Mouse (Mus musculus) lung, embryonic 16.5 days (tissue): Measurements from ENCODE around the gene Lin28b. TPM values are rescaled to one million over a fixed set of nuclear protein-coding genes. Genes with fewer than 3 reads are reported as not detected.

Source experiments
- ATAC-seq: fragments of 200-750 bp; cut with Nextera tagmentation; 2 replicates; pipeline ENCODE4 v1.8.0; 2017; ENCODE audit warnings: low read depth, mild to moderate bottlenecking, moderate library complexity
- H3K27ac ChIP-seq: fragments of 300-500 bp; sonication (generic); 2 replicates; pipeline ENCODE4 v1.5.1; 2014; ENCODE audit warnings: mild to moderate bottlenecking, control low read depth, low read length
- H3K27me3 ChIP-seq: fragments of 300-500 bp; sonication (generic); 2 replicates; pipeline ENCODE4 v1.6.1; 2014; ENCODE audit warnings: low read depth, low read length, mixed read lengths; ENCODE audit not compliant: control insufficient read depth, insufficient read depth
- H3K36me3 ChIP-seq: fragments of 300-500 bp; sonication (generic); 2 replicates; pipeline ENCODE4 v1.6.1; 2014; ENCODE audit warnings: low read length; ENCODE audit not compliant: control insufficient read depth, insufficient read depth
- H3K4me1 ChIP-seq: fragments of 300-500 bp; sonication (generic); replicated peaks from 2 replicates; pipeline ENCODE4 v1.6.1; 2014; ENCODE audit warnings: low read length, mixed read lengths; ENCODE audit not compliant: control insufficient read depth, insufficient read depth
- H3K4me2 ChIP-seq: fragments of 300-500 bp; sonication (generic); 2 replicates; pipeline ENCODE4 v1.6.1; 2014; ENCODE audit warnings: low read depth, low read length, control low read depth
- H3K4me3 ChIP-seq: fragments of 300-500 bp; sonication (generic); 2 replicates; pipeline ENCODE4 v1.5.1; 2014; ENCODE audit warnings: mild to moderate bottlenecking, low read length, control low read depth
- H3K9ac ChIP-seq: fragments of 300-500 bp; sonication (generic); 2 replicates; pipeline ENCODE4 v1.6.1; 2014; ENCODE audit warnings: low read length, control low read depth
- H3K9me3 ChIP-seq: fragments of 300-500 bp; sonication (generic); 2 replicates; pipeline ENCODE4 v1.6.1; 2016; ENCODE audit warnings: low read length; ENCODE audit not compliant: control insufficient read depth
- WGBS: fragments of 180-500 bp; shearing (Covaris S2); extraction: QIAGEN DNeasy Blood & Tissue Kit; methylation state at CpG from one replicate; pipeline ENCODE4 v1.1.7; 2014; 5-methylcytosine and 5-hydroxymethylcytosine counted together
- polyA plus RNA-seq: library from polyadenylated mRNA; unstranded; fragments of >200 nt; fragmentation: Nextera tagmentation; extraction: Ambion mirVana; gene quantifications from 2 replicates; pipeline ENCODE4 v1.2.1, GENCODE M21; 2015

The Lin28b gene
- polyA plus RNA-seq, 1 experiment from 2014 or later: 0.48 TPM

- peak overlapping the region; percentile 19 for H3K4me3 ChIP-seq
Observed at GRCm38 (mm10) chr10:45446215-45446614, 40.0 kb downstream of the Lin28b start.

GRCm38 (mm10) chr10:45422372-45422771, 63.8 kb downstream of the Lin28b start:
- no peak overlapping the region for H3K9ac ChIP-seq
- H3K27me3 ChIP-seq: no peaks in the 10 kb centered on the region
- H3K4me1 ChIP-seq: no peaks in the 10 kb centered on the region
- H3K4me2 ChIP-seq: no peak overlapping the region
- H3K9me3 ChIP-seq: no peaks in the 10 kb centered on the region
- ATAC-seq: no peak
- WGBS: 72% methylated on average over 1 of the region's 1 CpGs
- no peaks in the 10 kb centered on the region for H3K36me3 ChIP-seq
- H3K27ac ChIP-seq: no peak overlapping the region
- H3K4me3 ChIP-seq: no peak overlapping the region

More at GRCm38 (mm10) chr10:45446215-45446614, 40.0 kb downstream of the Lin28b start:
- H3K4me1 ChIP-seq: no peaks in the 10 kb centered on the region; the same call in 1 of the 2 replicates
- no peaks in the 10 kb centered on the region for H3K9me3 ChIP-seq
- no peaks in the 10 kb centered on the region for H3K36me3 ChIP-seq
- no peak for ATAC-seq
- H3K27me3 ChIP-seq: no peaks in the 10 kb centered on the region
- 0 out of 2 replicates have a peak overlapping the region, but pooled peaks have one; percentile 15 for H3K9ac ChIP-seq
- H3K27ac ChIP-seq: no peak overlapping the region
- 4% methylated on average over 8 of the region's 8 CpGs for WGBS
- H3K4me2 ChIP-seq: peak overlapping the region; percentile 40

GRCm38 (mm10) chr10:45412144-45412543, 74.1 kb downstream of the Lin28b start:
- no peaks in the 10 kb centered on the region for H3K9me3 ChIP-seq
- no peak overlapping the region for H3K4me2 ChIP-seq
- H3K4me1 ChIP-seq: no peaks in the 10 kb centered on the region
- H3K27ac ChIP-seq: no peak overlapping the region
- H3K9ac ChIP-seq: no peak overlapping the region
- H3K4me3 ChIP-seq: no peak overlapping the region
- ATAC-seq: no peak
- no peaks in the 10 kb centered on the region for H3K36me3 ChIP-seq
- WGBS: 78% methylated on average over 5 of the region's 5 CpGs
- no peaks in the 10 kb centered on the region for H3K27me3 ChIP-seq

GRCm38 (mm10) chr10:45411741-45412140, 74.5 kb downstream of the Lin28b start:
- no peak overlapping the region for H3K27ac ChIP-seq
- H3K9me3 ChIP-seq: no peaks in the 10 kb centered on the region
- ATAC-seq: no peak
- H3K4me2 ChIP-seq: no peak overlapping the region
- H3K4me1 ChIP-seq: no peaks in the 10 kb centered on the region
- H3K27me3 ChIP-seq: no peaks in the 10 kb centered on the region
- no peak overlapping the region for H3K4me3 ChIP-seq
- H3K36me3 ChIP-seq: no peaks in the 10 kb centered on the region
- no peak overlapping the region for H3K9ac ChIP-seq
- 65% methylated on average over 2 of the region's 2 CpGs for whole genome bisulfite sequencing

GRCm38 (mm10) chr10:45410624-45411341, 75.4 kb downstream of the Lin28b start:
- Histone ChIP-seq H3K9ac (no peak overlapping the region), H3K9me3 (no peaks in the 10 kb centered on the region), H3K27me3 (no peaks in the 10 kb centered on the region), H3K36me3 (no peaks in the 10 kb centered on the region), H3K4me3 (no peak overlapping the region), H3K27ac (no peak overlapping the region), H3K4me1 (no peaks in the 10 kb centered on the region), H3K4me2 (no peak overlapping the region)
- no peak for ATAC-seq
- WGBS: 66% methylated on average over 10 of the region's 10 CpGs

- no peaks in the 10 kb centered on the region for H3K36me3 ChIP-seq
- H3K9ac ChIP-seq: no peak overlapping the region
- H3K27ac ChIP-seq: no peak overlapping the region
- H3K9me3 ChIP-seq: no peaks in the 10 kb centered on the region
- ATAC-seq: no peak
- WGBS: 60% methylated on average over 7 of the region's 7 CpGs
- H3K4me1 ChIP-seq: no peaks in the 10 kb centered on the region
- H3K4me3 ChIP-seq: no peak overlapping the region
- no peaks in the 10 kb centered on the region for H3K27me3 ChIP-seq
- H3K4me2 ChIP-seq: no peak overlapping the region
Observed at GRCm38 (mm10) chr10:45399702-45400243, 86.4 kb downstream of the Lin28b start.

- Histone ChIP-seq H3K9me3 (no peaks in the 10 kb centered on the region), H3K4me1 (no peaks in the 10 kb centered on the region), H3K4me2 (no peak overlapping the region), H3K4me3 (no peak overlapping the region), H3K9ac (no peak overlapping the region), H3K27me3 (no peaks in the 10 kb centered on the region), H3K27ac (no peak overlapping the region), H3K36me3 (no peaks in the 10 kb centered on the region)
- ATAC-seq: no peak
- 63% methylated on average over 1 of the region's 1 CpGs for WGBS
Observed at GRCm38 (mm10) chr10:45398211-45398610, 88.0 kb downstream of the Lin28b start.

- Histone ChIP-seq H3K36me3 (no peaks in the 10 kb centered on the region), H3K9me3 (no peaks in the 10 kb centered on the region), H3K4me2 (no peak overlapping the region), H3K9ac (no peak overlapping the region), H3K4me3 (no peak overlapping the region), H3K27me3 (no peaks in the 10 kb centered on the region), H3K4me1 (no peaks in the 10 kb centered on the region), H3K27ac (no peak overlapping the region)
- ATAC-seq: no peak
- 50% methylated on average over 3 of the region's 3 CpGs for WGBS
Observed at GRCm38 (mm10) chr10:45382637-45382958, 103.6 kb downstream of the Lin28b start.

GRCm38 (mm10) chr10:45381937-45382636, 104.1 kb downstream of the Lin28b start:
- Histone ChIP-seq H3K9me3 (no peaks in the 10 kb centered on the region), H3K4me2 (no peak overlapping the region), H3K27me3 (no peaks in the 10 kb centered on the region), H3K4me1 (no peaks in the 10 kb centered on the region), H3K36me3 (no peaks in the 10 kb centered on the region), H3K4me3 (no peak overlapping the region), H3K27ac (no peak overlapping the region), H3K9ac (no peak overlapping the region)
- ATAC-seq: no peak
